Mouse (Mus musculus): ENCODE results near the gene Slc22a20.

Gene Slc22a20

DNA sequence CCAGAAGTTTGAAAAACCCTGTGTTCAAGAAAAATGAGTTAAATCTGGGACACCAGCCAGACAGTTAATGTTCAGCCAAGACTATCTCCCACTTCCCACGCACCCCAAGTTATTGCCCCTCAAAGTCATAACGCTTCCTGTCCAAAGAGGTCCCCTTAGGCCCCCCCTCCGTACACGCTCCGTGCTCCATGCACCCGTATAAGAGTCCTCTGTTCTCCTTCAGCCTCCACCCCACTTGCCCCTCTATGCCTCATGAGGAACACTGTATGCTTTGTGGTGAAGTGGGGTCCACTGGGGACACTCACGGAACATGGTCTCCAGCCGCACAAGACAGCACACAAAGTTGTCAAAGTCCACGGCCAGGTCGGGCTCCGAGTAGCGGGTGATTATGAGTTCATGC, 4.1 kb upstream of the Slc22a20 start:
- DNase-seq (ENCODE audit: low read depth, low spot score): no peak

DNA sequence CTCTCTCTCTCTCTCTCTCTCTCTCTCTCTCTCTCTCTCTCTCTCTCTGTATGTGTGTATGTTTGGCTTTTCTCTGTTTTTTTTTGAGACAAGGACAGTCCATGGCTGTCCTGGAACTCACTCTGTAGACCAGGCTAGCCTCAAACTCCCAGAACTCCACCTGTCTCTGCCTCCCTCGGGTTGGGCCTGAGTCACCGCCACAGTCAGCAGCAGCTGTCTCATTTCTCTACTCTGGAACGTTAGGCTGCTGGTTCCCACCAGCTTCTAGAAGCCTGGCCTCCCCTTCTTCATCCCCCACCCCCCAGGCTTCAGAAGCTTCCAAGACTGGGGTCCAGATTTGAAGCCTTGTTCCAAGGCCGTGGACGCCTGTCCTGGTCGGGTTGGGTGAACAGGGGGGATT, 3.6 kb upstream of the Slc22a20 start:
- no peak for DNase-seq (ENCODE audit: low read depth, low spot score)

DNA sequence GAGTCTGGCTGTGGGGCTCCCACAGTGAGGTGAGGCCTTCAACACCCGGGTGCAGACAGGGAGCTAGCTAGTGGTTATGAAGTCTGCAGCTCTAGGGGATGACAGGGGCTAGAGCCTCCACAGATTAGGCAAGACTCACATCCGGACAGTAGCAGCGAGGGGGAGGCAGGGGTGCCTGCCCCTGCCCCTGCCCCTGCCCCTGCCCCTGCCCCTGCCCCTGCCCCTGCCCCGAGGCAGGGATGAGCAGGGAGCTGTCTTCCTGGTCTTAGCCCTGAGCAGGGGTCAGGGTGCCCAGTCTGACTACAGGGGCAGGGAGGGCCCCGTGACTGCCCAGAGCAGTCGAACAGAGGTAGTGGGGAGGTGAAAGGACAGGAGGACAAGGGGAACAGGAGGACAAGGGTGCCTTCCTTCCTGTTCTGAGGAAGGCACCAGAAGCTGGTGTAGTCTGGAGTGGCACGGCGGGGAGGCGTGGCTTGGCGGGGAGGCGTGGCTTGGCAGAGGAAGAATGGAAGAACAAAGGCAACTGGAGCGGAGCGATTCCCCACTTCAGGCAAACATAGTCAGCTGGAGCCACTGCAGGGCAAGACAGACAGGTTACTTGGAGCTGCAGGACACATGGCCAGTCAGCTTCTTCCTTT, 3.0 kb upstream of the Slc22a20 start:
- peak; percentile 61 for DNase-seq (ENCODE audit: low read depth, low spot score)

DNA sequence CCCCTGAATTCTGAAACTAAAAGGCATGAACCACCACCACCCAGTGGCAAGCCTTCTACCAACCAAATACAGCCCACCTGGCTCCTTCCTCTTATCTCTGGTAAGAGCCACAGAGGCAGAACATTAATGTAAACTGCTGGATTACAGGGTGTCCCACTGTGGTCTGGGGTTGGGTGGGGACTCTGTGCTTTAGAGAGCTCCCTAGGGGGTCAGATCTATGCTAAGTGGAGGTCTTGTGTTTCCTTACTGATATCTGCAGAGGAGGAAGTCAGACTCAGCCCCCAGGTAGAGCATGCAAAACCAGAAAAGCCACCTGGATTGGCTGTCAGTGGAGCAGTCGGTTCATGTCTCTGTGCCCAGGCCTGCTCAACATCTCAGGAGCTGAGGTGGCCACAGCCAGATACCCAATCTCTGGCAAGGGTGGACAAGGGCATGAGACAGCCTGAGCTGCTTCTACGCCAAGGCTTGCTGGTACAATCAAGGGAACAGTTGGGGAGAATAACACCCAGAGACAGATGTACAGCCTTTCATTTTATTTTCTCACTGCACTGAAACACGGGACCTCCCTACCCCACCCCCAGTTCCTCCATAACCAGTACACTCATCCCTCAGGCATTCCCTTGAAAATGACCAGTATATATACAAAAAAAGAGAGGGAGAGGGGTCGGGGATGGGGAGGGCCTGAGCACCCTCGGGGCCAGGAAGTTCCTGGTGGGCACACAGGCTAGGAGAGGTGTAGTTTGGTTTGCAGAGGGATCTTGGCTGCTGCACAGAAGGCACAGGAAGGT, 2.3 kb upstream of the Slc22a20 start:
- DNase-seq (ENCODE audit: low read depth, low spot score): no peak

DNA sequence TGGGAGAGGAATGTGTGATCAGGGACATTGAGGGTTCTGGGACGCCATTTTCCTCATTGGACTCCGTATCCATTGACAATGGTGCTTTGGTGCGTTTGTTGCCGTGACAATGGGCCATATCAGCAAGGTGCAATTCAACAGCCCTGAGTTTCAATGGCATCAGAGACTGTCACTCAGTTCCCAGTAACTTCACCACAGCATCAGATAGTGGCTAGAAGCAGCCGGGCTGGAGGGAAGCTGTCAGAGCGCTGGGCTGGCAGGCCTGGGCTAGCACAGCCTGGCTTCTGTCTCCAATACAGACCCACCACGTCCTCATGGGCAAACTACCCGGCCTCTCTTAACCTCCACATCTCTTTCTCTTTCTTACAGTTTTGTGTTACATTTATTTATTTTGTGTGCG, 5.5 kb downstream of the Slc22a20 start:
- DNase-seq (ENCODE audit: low read depth, low spot score): no peak

DNA sequence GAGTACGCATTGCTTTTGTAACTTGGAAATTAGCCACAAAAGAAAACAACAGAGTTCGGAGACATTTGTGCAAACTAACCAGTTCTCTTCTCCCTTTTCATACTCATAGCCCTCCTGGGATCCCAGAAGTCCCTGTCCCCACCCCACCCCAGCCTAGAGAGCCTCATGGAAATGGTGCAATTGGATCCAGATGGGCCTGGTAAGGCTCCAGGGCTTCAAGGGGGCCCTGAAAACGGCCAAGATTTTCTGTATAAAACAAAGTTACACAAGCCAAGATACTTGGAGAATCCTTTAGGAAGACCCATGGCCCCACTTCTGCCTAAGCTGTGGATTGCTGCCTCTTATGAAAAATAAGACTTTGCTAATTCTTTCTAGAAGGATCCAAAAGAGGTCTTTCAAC, 8.2 kb downstream of the Slc22a20 start:
- DNase-seq (ENCODE audit: low read depth, low spot score): no peak

DNA sequence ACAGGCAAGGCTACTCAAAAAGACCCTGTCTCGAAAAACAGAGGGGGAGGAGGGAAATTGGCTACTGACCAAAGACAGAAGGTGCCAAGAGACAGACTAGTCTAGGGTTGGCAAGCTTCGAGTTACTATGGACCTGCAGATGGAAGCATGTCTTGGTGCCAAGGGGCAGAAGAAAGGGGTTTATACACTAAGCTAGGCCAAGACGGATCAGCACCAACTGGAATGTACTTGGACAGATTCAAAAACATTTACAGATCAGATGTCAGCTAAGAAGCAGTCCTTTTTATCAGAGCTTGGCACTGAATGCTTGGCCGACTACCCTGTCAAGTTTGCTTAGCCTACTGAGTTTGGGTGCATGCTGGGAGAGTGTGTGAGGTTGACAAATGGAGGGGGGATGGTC, 10.3 kb downstream of the Slc22a20 start:
- DNase-seq (ENCODE audit: low read depth, low spot score): no peak

DNA sequence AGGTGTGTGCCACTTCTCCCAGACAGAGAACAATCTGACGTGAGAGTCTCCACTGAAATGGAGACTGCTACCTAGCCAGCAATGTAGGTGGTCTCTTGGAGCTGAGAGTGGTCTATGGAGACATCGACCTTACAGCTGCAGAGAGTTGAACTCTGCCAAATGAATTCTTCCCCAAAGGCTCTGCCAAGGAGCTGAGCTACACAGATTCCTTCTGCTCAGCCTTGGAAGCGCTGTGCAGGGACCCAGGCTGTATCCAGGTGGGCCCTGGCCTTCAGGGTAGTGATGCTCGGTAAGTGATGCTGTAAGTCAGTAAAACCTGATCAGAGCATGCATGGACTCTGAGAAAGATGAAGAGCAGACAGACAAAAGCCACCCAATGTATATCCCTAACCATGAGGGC, 10.8 kb downstream of the Slc22a20 start:
- no peak for DNase-seq (ENCODE audit: low read depth, low spot score)

DNA sequence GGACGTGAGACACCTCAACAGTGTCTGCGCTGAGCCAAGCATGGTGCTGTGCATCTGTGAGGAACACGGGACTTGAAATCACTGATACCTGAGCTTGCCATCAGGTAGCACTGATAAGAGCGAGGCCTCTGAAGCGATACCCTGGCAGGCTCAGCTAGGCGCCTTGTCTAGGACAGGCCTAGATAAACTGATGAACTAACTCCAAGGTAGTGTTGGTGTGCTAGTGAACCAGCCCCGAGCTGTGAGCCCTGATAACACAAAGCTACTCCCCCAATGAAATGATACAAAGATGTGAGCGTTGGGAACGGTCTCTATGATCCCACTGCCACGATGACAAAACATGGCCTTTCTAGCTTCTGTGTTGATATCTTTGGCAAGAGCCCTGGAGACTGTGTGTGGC, 18.3 kb downstream of the Slc22a20 start:
- no peak for DNase-seq (ENCODE audit: low read depth, low spot score)

DNA sequence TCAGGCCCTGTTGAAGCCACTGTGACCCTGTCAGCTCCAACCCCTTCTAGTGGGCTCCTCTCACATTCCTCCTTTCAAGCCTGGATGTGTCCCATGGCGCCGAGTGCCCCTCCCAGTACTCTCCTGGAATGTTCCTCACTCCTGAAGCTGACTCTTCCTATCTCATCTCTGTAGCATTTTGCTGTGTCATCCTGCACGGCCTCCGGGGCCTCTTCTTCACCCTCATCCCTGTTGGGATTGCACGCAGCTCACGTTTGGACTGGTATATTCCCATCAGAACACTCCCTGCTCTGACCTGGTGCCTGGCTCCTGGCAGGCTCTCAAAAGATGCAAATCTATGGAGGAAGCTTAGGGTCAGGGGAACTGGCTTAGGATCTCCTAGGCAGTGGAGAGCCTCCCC, 19.2 kb downstream of the Slc22a20 start:
- DNase-seq (ENCODE audit: low read depth, low spot score): no peak

DNA sequence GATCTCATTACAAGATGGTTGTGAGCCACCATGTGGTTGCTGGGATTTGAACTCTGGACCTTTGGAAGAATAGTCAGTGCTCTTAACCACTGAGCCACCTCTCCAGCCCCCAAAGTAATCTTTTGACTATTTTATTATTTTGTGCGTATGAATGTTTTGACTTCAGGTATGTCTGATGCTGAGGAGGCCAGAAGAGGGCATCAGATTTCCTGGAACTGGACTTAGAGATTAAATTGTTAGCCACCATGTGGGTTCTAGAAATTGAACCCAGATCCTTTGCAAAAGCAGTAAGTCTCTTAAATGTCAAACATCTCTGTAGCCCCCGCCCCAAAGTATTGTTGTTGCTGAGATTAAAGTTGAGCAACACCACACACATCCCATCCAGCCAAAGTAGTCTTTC, 20.0 kb downstream of the Slc22a20 start:
- DNase-seq (ENCODE audit: low read depth, low spot score): no peak

DNA sequence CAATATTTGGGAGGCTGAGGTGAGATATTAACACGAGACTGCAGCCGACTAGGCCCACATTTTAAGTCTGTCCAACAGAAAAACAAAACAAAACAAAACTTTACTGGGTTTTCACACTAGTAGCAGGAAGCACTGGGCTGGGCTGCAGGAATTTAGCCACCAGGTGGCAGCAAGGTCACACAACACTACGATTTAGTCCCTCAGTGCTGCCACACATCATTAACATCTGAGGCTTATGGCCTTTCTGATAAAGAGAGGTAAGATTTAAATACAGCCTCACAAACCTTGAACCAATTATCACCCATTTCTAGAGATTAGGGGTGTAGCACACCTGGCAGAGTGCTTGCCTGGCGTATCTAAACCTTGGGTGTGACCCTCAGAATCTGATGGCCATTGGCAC, 20.7 kb downstream of the Slc22a20 start:
- DNase-seq (ENCODE audit: low read depth, low spot score): peak; percentile 79

DNA sequence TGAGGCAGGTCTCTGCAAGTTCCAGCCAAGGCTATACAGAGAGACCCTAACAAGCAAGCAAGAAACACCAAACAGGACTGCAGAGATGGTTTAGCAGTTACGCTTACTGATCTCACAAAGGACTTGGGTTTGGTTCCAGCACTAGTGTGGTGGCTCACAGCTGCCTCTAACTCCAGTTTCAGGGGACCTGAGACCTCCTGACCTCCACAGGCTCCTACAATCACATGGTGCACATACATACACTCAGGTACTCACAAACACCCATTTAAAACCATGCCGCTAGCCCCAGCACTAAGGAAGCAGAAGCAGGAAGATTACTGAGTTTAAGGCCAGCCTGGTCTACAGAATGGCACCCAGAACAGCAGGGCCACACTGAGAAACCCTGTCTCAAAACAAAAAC, 21.1 kb downstream of the Slc22a20 start:
- DNase-seq (ENCODE audit: low read depth, low spot score): no peak

DNA sequence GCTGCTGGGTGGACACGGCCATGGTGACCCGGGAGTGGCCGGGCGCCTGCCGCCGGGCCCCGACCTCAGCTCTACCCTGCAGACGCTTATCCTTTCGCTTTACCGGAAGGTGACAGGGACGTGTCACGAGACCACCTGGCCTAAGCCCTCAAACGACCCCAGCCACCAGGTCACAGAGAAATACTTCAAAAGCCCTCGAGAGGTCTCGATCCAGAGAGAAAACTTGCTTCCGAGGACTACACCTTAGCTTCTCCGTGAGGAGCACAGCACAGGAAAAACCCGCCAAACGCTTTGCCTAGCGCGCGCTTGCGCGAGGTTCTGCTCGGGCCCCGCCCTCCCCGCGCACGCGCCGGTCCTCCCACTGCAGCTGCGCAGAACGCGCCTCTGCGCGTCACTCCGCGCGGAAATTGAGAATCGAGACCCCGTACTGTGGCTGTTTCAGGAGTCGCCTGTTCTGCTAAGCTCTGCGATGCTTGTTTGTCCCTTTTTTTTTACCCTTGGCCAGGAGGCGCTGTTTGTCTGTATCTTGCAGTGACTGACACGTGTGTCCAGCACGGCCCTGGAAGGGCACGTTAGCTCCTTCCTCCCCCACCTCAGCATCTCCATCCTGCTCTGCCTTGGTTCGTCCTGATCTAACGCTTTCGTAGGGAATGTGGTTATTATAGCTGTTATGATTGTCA, 21.9 kb downstream of the Slc22a20 start, which contains the start of gene Pola2:
Pola2 (minus strand) TSS at position 320 of the 680 bp plus-strand sequence.
- peak; percentile 92 for DNase-seq (ENCODE audit: low read depth, low spot score)

DNA sequence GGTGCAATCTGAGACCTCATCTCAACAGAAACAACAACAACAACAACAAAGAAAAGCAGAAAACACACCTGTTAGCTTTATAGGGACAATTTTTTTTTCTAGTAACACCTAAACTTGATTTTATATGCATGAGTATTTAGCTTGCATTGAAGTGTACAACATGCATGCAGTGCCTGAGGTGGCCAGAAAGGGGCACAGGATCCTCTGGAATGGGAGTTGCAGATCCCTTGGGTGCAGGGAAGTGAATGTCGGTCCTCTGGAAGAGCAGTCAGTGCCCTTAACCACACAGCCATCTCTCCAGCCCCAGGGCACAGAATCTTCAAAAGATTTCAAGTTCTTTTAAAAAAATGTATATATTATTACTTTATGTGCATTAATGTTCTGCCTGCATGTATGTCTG, 23.3 kb downstream of the Slc22a20 start:
- DNase-seq (ENCODE audit: low read depth, low spot score): no peak

DNA sequence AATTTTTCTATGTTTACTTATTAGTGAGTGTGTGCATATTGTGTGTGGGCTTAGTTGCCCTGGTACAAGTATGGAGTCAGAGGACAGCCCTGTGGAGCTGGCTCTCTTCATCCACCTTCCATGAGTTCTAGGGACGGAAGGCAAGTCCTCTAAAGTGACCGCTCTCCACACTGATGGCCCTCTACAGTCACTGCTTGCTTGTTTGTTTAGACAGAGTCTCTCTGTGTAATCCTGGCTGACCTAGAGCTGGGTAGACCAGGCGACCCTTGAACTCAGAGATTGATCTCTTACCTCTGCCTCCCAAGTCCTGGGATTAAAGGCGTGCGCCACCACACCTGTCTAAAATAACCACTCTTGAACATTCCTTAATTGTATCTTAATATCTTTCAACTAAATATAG, 28.6 kb downstream of the Slc22a20 start:
- no peak for DNase-seq (ENCODE audit: low read depth, low spot score)

DNA sequence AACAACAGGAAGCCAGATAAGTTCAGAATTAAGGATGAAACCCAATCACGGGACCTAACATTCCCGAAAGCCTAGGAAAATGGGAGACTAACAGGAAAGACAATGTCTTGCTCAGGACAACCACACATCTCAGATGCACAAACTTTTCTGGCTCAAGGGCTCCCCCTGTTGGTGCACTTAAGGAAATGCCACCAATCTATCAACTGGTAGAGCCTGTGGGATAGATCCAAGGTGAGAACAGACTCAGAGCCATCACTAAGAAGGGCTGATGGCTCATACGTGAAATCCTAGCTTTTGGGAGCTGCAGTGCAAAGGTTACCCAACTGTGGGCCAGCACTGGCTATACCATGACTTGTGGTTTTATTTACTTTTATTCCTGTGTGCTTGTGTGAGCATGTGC, 29.3 kb downstream of the Slc22a20 start:
- DNase-seq (ENCODE audit: low read depth, low spot score): peak; percentile 82

DNA sequence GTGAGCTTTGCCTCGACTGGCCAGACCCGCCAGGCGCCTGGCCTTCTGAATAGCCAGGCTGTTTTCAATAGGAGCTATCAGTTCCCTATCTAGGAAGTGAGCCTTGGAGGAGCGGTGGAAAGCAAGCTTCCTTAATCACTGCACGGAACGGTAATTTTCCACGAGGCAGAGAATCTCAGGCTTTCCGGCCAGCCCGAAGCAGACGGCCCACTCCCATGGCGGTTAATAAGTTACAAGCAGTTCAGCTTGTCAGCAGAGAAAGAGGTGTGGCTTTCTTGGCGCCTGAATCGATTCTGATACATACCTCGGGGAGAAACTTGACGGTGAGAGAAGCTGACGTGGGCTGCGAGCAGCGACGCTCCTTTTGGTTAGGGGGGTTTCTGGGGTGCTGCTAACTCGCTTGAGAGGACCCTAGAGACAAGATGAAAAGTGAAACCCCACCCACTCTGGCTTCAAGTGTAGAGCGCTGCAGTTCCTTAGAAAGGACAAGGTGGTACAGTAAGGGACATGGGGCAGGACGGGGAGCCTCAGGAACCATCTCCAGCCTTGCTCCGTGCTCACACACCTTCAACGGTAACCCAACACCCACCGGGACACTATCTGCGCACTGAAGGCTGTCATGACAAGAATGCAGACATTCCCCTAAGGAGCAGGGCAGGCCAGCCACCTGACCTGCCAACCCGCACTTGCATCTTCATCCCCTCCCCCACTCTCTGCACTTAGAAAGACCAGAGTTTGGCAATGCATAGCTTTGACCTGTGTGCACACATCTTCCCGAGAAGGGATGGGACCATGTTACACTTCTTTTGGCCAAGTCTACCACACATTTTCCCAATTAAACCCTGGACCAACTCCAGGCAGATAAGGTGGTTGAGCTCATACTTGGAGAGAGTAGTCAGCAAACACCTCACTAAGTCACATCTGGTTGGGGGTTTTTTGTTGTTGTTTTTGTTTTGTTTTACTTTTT, 30.0 kb downstream of the Slc22a20 start:
- no peak for DNase-seq (ENCODE audit: low read depth, low spot score)

DNA sequence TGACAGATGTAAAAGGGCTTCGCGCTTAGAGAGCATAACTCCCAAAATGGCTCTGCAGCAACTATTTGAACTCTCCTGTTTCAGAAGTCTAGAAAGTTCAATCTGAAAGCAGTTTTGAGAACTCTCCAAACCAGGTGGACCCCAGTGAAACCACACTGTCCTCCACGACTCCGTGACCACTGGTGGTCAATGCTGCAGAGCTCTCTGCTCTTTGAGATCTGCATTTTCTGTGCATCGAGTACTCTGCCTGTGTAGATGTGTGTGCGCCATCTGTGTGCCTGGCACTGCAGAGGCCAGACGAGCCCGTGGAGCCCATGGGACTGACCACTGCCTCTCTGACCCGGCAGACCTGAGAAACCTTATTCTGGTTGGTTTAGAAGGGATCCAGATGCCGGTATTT, 31.0 kb downstream of the Slc22a20 start:
- DNase-seq (ENCODE audit: low read depth, low spot score): no peak

DNA sequence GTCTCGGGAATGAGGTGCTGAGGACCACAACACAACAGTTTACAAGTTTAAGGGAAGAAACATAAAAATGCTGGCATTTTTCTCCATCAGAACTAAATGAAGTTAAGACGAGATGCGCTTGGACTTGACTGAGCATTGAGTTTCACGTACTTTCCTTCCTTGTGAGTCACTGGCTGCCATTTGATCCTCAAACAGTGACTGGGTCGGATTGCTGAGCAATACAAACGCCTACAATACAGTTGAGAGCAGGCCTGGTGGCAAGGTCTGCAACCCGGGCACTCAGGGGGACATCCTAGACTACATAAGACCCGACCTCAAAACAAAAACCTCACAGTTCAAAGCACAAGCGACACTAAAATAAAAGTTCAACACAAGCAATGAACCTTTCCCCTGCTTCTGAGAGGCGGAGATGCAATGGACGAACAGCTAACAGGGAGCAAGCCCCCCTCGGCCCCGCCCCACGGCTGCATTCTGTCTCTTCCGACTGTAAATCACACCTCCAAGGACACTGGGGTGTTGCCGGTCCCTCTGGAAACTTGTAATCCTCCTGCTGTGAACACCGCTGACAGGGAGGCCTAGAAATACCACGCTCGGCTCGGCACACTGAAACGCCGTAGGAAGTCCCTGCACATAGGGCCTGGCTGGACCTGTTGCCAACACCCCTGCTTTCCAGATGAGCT, 31.8 kb downstream of the Slc22a20 start:
- no peak for DNase-seq (ENCODE audit: low read depth, low spot score)

DNA sequence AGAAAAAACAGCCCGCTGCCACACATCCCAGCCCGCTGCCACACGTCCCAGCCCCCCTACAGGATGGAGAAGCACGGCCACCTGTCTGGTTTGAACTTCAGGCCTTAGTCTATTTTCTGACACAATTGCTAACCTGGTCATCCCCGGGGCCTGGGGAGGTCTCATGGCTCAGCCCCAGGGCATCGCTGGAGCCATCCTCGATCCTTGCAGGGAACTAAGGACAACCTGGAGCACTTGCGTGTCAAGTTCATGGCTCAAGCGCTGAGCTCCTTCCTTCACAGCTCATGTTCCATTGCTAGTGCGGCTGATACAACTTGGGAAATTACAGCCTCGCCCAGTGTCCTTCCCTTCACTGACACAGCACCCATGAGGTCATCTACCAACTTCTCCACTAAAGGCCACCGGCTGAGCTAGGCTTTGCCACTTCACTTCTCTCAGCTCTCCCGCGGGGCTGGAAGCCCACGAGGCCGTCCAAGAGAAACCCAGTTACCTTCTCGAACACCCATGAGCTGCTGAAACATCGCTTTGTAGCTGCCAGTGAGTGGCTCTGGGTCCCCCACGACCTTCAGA, 32.7 kb downstream of the Slc22a20 start:
- no peak for DNase-seq (ENCODE audit: low read depth, low spot score)

Measured in mesoderm, embryonic 11.5 days (tissue).